Mouse (Mus musculus) heart, embryonic 12.5 days (tissue): ENCODE measurements around the gene 1190002N15Rik. TPM values are rescaled to one million over a fixed set of nuclear protein-coding genes. Genes with fewer than 3 reads are reported as not detected.

Experiments used
- ATAC-seq: fragments of 200-750 bp; cut with Nextera tagmentation; 2 replicates; pipeline ENCODE4 v1.8.0; 2017; ENCODE audit warnings: moderate TSS enrichment, moderate library complexity; ENCODE audit not compliant: insufficient number of reproducible peaks, low FRiP score
- H3K27ac ChIP-seq: fragments of 300-500 bp; sonication (generic); 2 replicates; pipeline ENCODE4 v1.5.1; 2016; ENCODE audit warnings: mild to moderate bottlenecking, moderate library complexity; ENCODE audit not compliant: poor library complexity, severe bottlenecking
- H3K27me3 ChIP-seq: fragments of 300-500 bp; sonication (generic); replicated peaks from 2 replicates; pipeline ENCODE4 v1.6.1; 2016; ENCODE audit warnings: mild to moderate bottlenecking, moderate library complexity
- H3K36me3 ChIP-seq: fragments of 300-500 bp; sonication (generic); 2 replicates; pipeline ENCODE4 v1.6.1; 2016; ENCODE audit warnings: mild to moderate bottlenecking, moderate library complexity
- H3K4me1 ChIP-seq: fragments of 300-500 bp; sonication (generic); replicated peaks from 2 replicates; pipeline ENCODE4 v1.6.1; 2016; ENCODE audit warnings: mild to moderate bottlenecking
- H3K4me2 ChIP-seq: fragments of 300-500 bp; sonication (generic); 2 replicates; pipeline ENCODE4 v1.6.1; 2016; ENCODE audit warnings: mild to moderate bottlenecking, moderate library complexity
- H3K4me3 ChIP-seq: fragments of 300-500 bp; sonication (generic); 2 replicates; pipeline ENCODE4 v1.5.1; 2016; ENCODE audit warnings: mild to moderate bottlenecking
- H3K9ac ChIP-seq: fragments of 300-500 bp; sonication (generic); 2 replicates; pipeline ENCODE4 v1.6.1; 2016; ENCODE audit warnings: mild to moderate bottlenecking, moderate library complexity
- H3K9me3 ChIP-seq: fragments of 300-500 bp; sonication (generic); replicated peaks from 2 replicates; pipeline ENCODE4 v1.6.1; 2016; ENCODE audit warnings: mild to moderate bottlenecking, moderate library complexity
- WGBS: fragments of 180-500 bp; shearing (Covaris S2); methylation state at CpG from one replicate; pipeline ENCODE4 v1.1.7; 2016; 5-methylcytosine and 5-hydroxymethylcytosine counted together
- polyA plus RNA-seq: library from polyadenylated mRNA; unstranded; fragments of >200 nt; fragmentation: Nextera tagmentation; extraction: Ambion mirVana; gene quantifications from 2 replicates; pipeline ENCODE4 v1.2.1, GENCODE M21; 2016

Gene 1190002N15Rik
- polyA plus RNA-seq, result 62.6 and 63.3 TPM in 2 replicates

DNA sequence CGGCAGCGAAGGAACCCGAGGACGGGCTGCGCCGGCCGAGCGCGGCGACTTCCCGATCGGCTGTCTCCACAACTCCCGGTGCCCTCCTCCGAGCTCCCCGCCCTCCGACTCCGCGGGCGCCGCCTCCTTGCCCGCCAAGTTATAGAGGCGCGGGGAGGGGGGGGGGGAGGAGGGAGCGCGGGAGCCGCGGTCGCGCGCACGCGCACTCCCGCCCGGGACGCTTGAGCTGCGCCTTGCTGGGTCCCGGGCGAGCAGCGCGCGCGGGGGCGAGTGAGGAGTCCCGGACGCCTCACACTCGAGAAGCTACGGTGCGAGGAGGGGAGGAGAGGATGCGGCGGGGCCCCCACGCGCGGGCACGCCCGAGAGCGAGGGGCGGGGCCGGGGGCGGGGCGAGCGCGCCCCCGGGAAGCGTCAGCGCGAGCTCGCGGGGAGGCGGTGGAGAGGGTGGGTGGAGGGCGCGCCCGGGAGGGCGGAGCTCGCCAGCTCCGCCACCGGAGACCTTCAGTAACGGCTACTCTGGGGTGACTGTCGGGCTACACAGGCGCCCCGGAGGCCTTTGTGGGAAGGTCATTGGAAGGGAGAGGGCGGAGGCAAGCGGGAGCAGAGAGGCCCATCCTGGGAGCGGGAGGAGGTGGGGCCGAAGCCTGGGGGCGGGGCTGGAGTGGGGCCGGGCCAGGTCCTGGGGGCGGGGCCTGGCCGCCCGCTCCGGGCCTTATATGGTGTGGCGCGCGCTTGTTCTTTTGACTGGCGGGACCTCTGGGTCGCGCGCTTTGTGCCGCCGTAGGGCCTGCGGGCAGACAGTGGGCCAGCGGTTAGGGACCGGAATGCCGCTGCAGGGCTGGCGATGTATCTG is at the start of gene 1190002N15Rik:
Gene 1190002N15Rik (minus strand): TSS at position 112 of the 853 bp plus-strand sequence.
- no peaks in the 10 kb centered on the region for H3K36me3 ChIP-seq
- H3K9ac ChIP-seq, result peak within 1 kb of the TSS; percentile 87
- WGBS, result under 1% methylated on average over 69 of the region's 104 CpGs
- peak within 1 kb of the TSS; percentile 73 for H3K4me3 ChIP-seq
- H3K4me2 ChIP-seq, result peak within 1 kb of the TSS; percentile 82
- H3K9me3 ChIP-seq, result no peaks in the 10 kb centered on the region
- H3K27me3 ChIP-seq, result no peaks in the 10 kb centered on the region
- peak within 1 kb of the TSS; percentile 98 for H3K27ac ChIP-seq
- ATAC-seq, result peak; percentile 92
- H3K4me1 ChIP-seq, result peaks cover 11% of the 10 kb centered on the region

GRCm38 (mm10) chr9:94582309-94582708 is 44.4 kb upstream of the 1190002N15Rik start:
- 0 out of 2 replicates have a peak overlapping the region, but pooled peaks have one; percentile 23 for H3K9ac ChIP-seq
- H3K9me3 ChIP-seq, result no peaks in the 10 kb centered on the region
- H3K36me3 ChIP-seq, result no peaks in the 10 kb centered on the region
- peaks cover 12% of the 10 kb centered on the region; the same call in 1 of the 2 replicates for H3K4me1 ChIP-seq
- H3K4me2 ChIP-seq, result no peak overlapping the region
- no peak overlapping the region for H3K4me3 ChIP-seq
- H3K27me3 ChIP-seq, result no peaks in the 10 kb centered on the region
- 51% methylated on average over 8 of the region's 8 CpGs for WGBS
- no peak overlapping the region for H3K27ac ChIP-seq
- no peak for ATAC-seq

DNA sequence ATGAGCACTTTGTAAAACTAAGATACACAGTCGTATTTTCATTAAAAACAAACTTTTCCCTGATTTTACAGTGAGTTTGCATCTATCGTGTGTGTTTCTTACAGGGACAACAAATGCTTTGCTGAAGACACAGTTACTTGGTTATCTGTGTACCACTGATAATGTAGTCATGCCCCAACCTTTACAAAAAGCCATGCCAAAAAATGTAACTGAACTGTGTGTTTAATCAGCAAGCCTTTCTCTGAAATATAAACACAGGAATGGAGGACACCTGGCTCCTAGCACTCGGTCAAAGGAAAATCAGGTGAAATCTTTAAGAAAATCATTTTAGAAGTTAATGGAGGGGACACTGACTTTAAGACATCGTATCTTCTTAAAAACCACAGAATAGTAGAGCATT is 43.8 kb upstream of the 1190002N15Rik start:
- Histone ChIP-seq H3K9ac (no peak overlapping the region), H3K4me1 (peaks cover 11% of the 10 kb centered on the region; the same call in 1 of the 2 replicates), H3K36me3 (no peaks in the 10 kb centered on the region), H3K27ac (no peak overlapping the region), H3K4me2 (no peak overlapping the region), H3K27me3 (no peaks in the 10 kb centered on the region), H3K4me3 (no peak overlapping the region), H3K9me3 (no peaks in the 10 kb centered on the region)
- WGBS, result 76% methylated on average over 4 of the region's 4 CpGs
- no peak for ATAC-seq

DNA sequence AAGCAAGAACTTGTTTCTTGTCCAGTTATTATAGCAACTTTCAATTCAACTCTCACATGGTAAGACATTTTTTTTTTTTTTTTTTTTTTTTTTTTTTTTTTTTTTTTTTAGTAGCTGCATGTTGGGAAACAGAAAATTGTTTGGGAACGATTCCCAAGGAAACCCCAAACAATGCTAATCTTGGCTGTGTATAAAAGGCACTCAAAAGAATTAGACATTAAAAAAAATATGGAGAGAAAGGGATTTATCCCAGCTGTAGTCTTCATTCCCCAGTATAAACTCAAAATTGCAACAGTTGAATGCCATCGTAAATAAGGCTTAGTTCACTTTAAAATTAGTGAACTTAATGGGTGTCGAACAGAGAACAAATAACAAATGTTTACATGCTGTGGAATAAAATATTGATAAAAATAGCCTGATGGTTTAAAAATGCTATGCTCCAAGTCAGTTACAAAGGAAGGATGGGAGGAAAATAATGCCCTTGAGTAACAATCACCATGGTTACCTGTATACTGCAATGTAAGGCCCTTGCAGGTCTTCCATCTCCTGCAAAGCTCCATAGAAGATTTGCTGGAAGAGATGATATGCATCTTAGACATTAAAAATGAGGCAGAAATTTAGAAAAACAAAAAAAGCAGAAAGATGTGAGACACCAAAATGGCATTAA is 42.3 kb upstream of the 1190002N15Rik start:
- no peak for ATAC-seq
- 88% methylated on average over 3 of the region's 3 CpGs for WGBS

GRCm38 (mm10) chr9:94571802-94572201 is 33.9 kb upstream of the 1190002N15Rik start:
- 50% methylated on average over 1 of the region's 1 CpGs for WGBS
- H3K9ac ChIP-seq, result no peak overlapping the region
- H3K27me3 ChIP-seq, result no peaks in the 10 kb centered on the region
- no peak overlapping the region for H3K4me3 ChIP-seq
- H3K4me1 ChIP-seq, result no peaks in the 10 kb centered on the region
- H3K9me3 ChIP-seq, result no peaks in the 10 kb centered on the region
- H3K27ac ChIP-seq, result no peak overlapping the region
- no peaks in the 10 kb centered on the region for H3K36me3 ChIP-seq
- H3K4me2 ChIP-seq, result no peak overlapping the region
- ATAC-seq, result no peak

More for the DNA sequence above, 42.3 kb upstream of the 1190002N15Rik start:
- no peaks in the 10 kb centered on the region for H3K27me3 ChIP-seq
- no peaks in the 10 kb centered on the region for H3K36me3 ChIP-seq
- H3K9me3 ChIP-seq, result no peaks in the 10 kb centered on the region
- no peak overlapping the region for H3K27ac ChIP-seq
- peaks cover 7% of the 10 kb centered on the region; the same call in 1 of the 2 replicates for H3K4me1 ChIP-seq
- H3K4me3 ChIP-seq, result no peak overlapping the region
- H3K4me2 ChIP-seq, result no peak overlapping the region
- H3K9ac ChIP-seq, result no peak overlapping the region

- H3K4me2 ChIP-seq, result no peak overlapping the region
Observed at GRCm38 (mm10) chr9:94568386-94568785, 30.5 kb upstream of the 1190002N15Rik start.

DNA sequence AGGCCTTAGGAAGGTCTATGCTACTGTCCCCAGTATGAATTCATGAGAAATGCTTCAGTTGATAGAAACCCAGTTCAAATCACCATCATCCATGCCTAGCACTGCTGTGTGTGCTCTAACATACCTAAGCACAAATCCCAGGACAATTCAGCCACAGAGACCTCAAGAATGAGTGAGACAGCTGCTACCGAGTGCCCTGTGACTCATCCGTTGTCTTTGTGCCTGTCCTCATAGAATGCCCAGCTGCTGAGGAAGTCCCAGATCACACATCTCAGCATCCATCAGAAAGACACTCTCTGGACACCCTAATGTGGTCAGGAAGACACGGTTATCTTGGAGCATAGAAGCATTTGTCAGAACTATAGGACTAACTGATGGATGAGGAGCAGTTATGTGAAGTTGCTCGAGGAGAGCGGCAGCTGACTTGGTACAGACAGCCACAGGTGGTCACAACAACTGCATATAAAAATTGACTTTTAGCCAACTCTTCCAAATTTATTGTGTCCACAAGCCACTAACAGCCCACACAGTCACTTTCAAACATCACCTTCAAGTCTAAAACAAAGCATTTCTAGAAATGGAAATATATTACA is 29.9 kb upstream of the 1190002N15Rik start:
- WGBS, result 77% methylated on average over 5 of the region's 5 CpGs

More at GRCm38 (mm10) chr9:94568386-94568785, 30.5 kb upstream of the 1190002N15Rik start:
- no peak for ATAC-seq
- H3K27ac ChIP-seq, result no peak overlapping the region
- no peaks in the 10 kb centered on the region for H3K9me3 ChIP-seq
- WGBS, result 79% methylated on average over 3 of the region's 3 CpGs
- no peaks in the 10 kb centered on the region for H3K4me1 ChIP-seq
- no peaks in the 10 kb centered on the region for H3K36me3 ChIP-seq
- no peak overlapping the region for H3K9ac ChIP-seq
- H3K27me3 ChIP-seq, result no peaks in the 10 kb centered on the region
- H3K4me3 ChIP-seq, result no peak overlapping the region

DNA sequence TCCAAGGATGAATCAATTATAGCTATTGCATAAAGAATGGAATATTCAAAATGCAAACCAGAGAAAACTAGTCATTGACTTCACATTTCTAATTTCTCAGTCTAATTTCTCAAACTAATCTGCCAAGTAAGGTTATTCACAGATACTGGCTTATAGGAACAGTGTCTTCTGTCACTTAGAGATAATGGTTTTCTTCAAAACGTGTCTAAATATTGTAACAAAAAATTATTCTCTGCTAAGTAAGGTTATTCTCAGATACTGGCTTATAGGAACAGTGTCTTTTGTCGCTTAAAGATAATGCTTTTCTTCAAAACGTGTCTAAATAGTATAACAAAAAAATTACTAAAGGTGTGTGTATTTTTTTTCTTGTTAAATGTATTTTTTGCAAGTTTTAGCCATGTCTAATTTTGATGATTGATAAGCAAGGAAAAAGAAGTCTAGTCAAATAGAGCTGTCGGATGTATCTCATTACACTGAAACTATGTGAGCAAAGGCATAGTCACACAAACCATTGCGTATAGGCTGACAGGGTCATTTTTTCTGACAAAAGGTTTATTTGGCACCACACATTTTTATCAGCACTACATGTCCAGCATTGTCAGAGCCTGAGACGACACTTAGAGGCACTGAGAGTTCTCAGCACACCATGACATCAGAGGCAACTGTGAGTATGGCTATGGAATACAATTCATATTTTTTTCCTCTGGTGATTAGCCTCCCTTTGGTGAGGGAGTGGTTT is 19.1 kb upstream of the 1190002N15Rik start:
- H3K9me3 ChIP-seq, result no peaks in the 10 kb centered on the region
- no peak overlapping the region for H3K27ac ChIP-seq
- H3K4me3 ChIP-seq, result no peak overlapping the region
- no peak overlapping the region for H3K4me2 ChIP-seq
- no peaks in the 10 kb centered on the region for H3K36me3 ChIP-seq
- WGBS, result 65% methylated on average over 6 of the region's 6 CpGs
- ATAC-seq, result no peak
- no peak overlapping the region for H3K9ac ChIP-seq
- H3K27me3 ChIP-seq, result no peaks in the 10 kb centered on the region
- H3K4me1 ChIP-seq, result no peaks in the 10 kb centered on the region

More for the DNA sequence above, 29.9 kb upstream of the 1190002N15Rik start:
- Histone ChIP-seq H3K36me3 (no peaks in the 10 kb centered on the region), H3K4me2 (no peak overlapping the region), H3K4me1 (no peaks in the 10 kb centered on the region), H3K9me3 (no peaks in the 10 kb centered on the region), H3K9ac (no peak overlapping the region), H3K27me3 (no peaks in the 10 kb centered on the region), H3K4me3 (no peak overlapping the region), H3K27ac (no peak overlapping the region)
- ATAC-seq, result no peak

DNA sequence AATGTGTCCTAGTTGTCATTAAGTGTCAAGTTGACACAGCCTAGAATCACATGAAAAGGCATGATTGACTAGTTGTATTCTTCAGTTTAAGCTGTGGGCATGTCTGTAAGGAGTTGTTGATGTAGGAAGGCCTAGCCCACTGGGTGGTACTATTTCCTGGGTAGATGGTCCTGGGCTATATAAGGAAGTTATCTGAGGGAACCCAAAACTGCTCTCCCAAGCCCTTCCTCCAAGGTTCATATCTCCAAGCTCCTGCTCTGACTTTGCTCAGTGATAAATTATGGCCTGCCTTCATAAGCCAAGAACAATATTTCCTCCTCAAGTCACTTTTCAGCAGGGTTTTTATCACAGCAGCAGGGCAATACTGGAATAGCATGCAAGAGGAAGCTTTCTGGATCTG is 18.4 kb upstream of the 1190002N15Rik start:
- Histone ChIP-seq H3K9ac (no peak overlapping the region), H3K4me1 (no peaks in the 10 kb centered on the region), H3K4me2 (no peak overlapping the region), H3K9me3 (no peaks in the 10 kb centered on the region), H3K27me3 (no peaks in the 10 kb centered on the region), H3K36me3 (no peaks in the 10 kb centered on the region), H3K27ac (no peak overlapping the region), H3K4me3 (no peak overlapping the region)
- no peak for ATAC-seq

DNA sequence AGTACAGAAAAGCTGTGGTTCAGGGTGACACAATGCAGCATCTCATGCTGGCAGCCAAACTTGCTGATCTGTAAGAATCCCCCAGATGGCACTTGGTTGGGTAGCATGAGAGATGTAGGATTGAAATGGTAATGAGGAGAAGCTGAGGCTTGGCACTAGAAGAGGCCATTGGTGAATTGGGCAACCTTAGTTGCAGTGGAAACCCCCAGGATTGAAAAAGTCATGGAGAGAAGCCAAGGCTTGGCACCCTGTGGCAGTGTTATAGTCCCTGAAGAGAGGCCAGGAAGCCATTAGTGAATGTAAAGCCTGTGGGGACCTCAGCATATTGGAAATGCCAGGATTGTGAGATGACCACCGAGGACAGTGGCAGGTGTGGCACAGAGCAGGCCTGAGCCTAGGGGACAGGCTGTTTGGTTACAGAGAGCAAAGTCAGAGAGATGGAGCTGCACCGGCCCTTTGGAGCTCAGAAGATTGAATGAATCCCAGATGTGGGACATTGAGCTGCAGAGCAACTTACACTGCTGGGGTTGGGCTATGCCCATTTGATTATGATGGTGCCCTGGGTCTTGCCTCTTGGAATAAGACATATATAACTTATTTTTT is 12.7 kb upstream of the 1190002N15Rik start:
- Histone ChIP-seq H3K4me1 (no peaks in the 10 kb centered on the region), H3K27me3 (no peaks in the 10 kb centered on the region), H3K4me3 (no peak overlapping the region), H3K9ac (no peak overlapping the region), H3K4me2 (no peak overlapping the region), H3K36me3 (no peaks in the 10 kb centered on the region), H3K9me3 (no peaks in the 10 kb centered on the region), H3K27ac (no peak overlapping the region)
- no peak for ATAC-seq
- WGBS, result 75% methylated on average over 2 of the region's 2 CpGs
